Mouse (Mus musculus) urinary bladder, adult 18-20 months (tissue): Measurements from ENCODE around the gene Gm26992.

Experiments
- DNase-seq, 2 experiments: peaks; one replicate each; pipeline ENCODE4 v3.0.0; 2022; ENCODE audit warnings: low spot score in 2 of 2, mixed read lengths in 2 of 2

Gm26992 gene

DNA sequence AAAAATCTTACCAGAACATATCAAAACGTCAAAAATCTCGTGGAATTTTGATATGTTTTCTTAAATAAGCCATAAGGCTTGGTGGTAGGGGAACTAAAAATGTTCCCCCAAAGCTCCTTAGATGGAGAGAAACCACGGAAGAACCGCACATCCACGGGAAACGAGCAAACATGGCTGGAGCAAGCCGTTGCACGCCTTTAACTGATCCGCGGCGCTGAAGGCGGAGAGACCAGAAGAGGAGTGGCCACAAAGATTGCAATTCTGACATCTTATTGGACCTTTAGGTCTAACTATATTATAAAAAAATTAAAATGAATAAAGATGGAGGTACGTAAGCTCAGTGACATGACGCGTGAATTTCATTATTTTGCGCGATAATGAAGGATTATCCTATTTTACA, 61.2 kb downstream of the Gm26992 start:
- peak in 1 of 2 experiments; percentile 52 for DNase-seq

DNA sequence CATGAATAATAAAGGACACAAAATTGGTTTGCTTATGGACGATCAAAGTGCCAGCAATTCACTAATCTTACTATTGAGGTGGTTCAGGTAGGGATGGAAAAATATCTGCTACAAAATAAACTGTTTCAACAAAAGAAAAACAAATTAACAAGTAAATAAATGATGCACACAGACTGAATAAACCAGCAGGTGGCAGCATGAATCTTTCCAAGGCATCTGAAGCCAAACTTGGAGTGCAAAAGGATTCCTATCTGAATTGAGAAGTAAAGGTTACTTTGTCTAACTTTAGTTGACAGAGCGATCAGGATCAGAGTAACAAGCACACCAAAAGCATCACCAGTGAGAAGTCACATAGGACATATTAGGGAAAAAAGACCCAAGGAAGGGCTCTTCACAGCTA, 62.2 kb downstream of the Gm26992 start:
- peak in 1 of 2 experiments; percentile 34 for DNase-seq

DNA sequence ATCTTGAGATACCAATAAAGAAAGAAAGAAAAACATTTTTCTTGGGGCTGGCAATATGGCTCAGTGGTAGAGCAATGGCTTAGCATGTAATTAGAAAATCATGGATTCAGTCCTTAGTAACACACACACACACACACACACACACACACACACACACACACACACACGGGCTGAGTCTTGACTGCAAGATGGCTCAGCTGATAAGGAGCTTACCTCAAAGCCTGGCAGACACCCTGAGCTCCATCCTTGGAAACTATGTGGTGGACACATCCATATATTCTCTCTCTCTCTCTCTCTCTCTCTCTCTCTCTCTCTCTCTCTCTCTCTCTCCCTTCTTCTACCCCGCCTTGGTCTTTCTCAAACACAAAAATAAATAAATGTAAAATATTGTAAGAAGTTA, 69.0 kb downstream of the Gm26992 start:
- DNase-seq, result no peak

DNA sequence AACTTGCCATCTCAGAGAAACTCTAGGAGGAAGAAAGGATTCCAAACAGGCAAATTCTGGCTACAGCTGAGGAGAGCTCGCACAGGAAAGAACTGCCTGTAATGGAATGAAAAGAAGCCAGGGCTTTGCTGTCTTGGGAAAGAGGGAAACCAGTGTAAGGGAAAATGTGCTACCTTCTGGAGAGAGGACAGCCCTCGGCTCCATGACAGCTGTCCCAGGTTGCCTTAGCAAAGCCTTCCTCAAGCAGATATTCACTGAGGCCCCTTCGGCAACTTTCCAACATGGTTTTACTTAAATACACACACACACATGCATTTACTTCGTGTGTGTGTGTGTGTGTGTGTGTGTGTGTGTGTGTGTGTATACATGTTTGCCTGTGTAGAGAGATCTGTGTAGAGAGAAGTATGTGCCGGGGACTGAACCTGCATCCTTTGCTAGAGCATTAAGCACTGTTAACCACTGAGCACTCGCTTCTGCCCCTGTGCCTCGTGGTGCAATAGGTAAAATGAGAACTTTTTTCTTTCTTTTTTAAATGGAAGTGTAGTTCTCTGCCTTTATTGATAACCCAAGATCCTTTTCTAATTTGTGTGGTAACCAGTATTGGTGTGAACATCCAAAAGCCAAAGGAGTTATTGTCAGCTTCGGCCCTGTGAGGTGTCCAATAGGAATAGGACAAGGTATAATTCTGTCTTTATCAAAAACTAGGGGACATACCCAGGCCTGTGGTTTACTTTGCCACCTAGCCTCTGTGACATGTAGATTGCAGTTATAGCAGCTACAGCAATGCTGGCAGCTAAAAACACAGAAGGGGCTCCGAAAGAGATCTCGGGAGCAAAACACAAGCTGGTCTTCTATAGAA, 70.8 kb downstream of the Gm26992 start:
- no peak for DNase-seq

DNA sequence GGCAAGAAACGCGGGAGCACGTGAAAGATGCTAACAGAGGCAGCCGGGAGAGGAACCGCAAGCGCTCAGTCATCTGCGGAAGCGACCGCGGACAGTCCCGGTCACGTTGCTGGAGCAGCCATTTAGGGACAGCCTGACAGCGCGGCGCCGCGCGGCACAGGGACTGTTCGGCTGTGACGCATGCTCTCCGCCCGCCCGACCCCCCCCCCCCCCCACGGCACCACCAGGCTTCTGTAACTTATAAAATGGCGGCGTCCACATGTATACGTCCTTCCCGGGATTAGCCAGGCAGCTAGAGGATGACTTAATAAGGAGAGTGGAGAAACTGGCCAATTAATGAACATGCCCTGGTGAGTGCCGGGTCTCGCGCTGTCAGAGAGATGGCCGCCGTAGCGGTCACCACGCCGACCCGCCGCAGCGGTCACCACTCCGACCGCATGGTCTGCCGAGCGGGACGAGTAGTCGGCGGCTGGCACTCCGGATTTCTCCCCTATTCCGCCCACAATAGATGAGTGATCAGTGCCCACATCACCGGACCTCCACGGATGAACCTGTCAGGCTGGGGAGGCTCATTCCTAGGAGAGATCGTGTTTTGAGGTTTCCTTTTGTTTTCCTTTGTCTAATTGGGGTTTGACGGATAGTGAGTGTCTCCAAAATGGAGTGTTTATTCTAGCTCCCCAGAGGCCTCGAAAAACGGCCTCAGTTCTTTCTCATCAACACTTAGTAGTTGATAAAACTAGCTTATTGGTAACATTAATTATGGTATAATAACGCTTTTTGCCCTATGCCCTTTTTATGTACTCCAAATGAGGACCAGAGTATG, 71.8 kb downstream of the Gm26992 start:
- peak; percentile 52 to 57 for DNase-seq

DNA sequence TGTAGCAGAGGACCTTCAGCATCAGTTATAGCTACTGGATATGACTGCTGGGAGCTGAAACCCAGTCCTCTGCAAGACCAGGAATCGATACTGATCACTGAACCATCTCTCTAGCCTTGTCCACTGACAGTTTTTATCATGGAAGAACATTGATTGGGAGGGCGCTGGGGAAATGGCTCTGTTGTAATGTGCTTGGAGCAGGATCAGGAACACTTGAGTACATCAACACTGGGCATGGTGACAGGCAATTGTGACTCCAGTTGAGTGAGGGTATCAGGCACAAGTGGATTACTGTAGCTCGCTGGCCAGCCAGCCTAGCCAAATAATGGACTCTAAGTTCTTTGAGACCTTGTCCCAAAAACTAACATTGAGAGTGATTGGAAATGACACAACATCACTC, 77.6 kb downstream of the Gm26992 start:
- no peak for DNase-seq

DNA sequence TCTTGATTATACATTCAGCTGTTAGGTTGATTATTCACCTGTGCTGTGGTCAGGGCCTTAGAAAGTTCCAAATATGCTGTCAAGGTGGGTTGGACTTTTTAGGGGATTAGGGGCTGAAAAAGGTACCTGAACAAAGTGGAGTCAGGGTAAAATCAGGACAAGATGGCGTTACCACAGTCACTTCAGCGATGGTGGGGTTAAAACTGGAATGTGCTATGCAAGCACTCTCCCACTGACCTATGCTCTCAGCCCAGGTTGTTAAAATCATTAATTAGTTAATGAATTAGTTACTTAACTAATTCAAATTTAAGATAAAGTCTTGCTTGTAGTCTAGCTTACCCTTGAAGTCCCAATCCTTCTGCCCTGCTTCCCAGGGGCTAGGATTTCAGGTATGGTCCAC, 78.3 kb downstream of the Gm26992 start:
- DNase-seq, result no peak

DNA sequence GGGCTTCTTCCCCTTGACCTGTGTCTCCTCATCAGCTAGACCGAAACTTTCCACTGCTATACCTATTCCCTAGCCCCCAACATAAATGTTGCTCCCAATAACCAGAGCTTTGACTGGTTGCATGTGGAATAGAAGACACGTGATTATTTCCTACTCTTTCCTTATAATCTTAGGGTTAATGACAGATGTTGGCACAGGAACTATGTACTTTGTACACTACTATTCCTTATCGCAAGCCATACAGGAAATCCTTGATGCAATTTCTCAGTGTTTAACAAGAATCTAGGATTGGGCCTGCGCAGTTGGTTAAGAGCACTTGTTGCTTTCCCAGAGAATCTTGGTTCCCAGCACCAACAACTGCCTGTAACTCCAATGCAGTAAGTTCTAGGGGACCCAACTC, 86.4 kb downstream of the Gm26992 start:
- DNase-seq, result no peak

DNA sequence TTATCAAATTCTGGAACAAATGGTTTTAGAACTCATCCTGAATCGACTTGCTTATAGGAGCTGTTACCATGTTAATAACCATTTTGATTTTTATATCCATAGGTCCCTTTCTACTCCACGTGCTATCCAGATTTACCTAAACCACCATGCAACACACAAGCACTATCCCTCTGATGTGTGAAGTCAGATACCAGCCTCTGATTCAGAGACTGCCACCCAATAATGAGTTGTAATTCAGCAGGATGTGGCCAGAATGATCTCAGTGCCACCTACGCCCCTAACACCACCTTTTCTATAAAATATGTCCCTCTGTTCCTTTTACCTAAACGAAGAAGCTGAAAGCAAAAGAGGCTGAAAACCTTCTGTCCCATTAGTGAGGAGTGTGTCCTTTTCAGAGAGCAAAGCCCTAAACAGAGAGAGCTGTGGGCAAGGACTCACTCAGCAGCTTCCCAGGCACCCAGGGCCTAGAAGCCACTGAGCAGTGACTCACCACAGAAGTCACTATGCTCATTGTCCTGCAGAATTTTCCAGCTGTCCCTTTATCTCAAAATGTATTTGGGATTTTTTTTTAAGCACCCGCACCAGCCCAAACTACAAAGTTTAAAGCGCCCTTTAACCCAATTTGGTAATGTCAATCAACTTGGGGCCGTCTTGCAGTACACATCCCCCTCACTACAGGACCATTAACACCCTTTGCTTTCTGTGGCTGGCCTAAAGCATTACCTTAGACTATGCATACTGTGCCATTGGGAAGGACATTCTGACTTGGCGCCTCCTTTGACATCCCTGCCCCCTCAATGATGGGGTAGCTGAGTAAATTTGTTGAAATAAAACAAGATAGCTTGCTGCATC, 87.6 kb downstream of the Gm26992 start:
- no peak for DNase-seq

DNA sequence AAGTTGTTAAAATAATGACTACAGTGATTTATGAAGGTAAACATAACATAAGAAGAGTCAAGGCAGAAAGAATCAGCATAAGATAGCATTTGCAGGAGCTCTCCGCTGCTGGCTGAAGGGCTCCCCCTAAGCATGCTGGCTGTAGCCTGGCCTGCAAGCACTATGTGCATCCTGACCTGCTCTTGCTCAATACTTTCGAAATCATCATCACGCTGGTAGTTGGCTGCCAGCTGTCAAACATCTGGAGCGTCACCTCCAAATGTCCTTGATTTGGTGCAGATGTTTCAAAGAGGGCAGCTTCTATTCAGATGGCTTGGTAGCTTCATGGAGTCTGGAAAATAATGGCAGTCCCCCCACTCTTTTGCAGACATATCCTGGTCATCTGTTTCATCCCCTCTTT, 93.0 kb downstream of the Gm26992 start:
- peak in 1 of 2 experiments; percentile 40 for DNase-seq

DNA sequence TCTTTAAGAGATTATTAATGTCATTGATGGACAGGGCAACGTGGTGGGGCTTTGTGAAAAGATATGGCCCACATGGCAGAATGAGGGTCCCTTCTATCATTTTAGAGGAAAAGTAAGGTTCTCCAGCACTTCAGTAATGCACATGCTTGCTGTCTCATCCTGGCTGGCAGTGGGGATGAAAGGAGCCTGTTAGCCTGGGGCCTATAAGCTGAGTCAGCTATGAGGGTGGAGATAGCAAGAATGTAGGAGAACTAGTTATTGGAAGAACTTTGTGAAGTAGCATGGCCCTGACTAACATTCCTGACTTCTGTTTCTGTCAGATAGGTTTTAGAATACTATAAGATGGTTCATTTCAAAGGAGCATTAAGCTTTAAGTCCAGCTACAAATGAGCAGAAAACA, 93.5 kb downstream of the Gm26992 start:
- no peak for DNase-seq

DNA sequence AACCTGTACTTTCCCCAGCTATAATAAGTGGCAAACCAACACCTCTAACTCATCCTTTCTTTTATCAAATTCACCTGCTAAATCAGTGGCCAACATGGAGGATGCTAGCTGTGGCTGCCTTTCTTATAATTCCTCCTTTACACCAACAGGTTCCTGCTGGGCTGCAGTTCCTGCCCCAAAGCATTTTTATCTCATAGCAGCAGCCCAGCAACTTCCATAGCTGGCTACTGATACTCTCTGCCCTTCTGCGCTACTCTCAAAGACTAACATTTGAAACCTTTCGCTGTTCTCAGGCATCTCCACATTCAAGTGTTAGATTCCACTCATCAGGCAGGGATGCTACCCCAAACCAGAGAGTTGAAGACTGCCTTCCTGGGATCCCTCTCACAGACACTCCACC, 97.0 kb downstream of the Gm26992 start:
- no peak for DNase-seq

DNA sequence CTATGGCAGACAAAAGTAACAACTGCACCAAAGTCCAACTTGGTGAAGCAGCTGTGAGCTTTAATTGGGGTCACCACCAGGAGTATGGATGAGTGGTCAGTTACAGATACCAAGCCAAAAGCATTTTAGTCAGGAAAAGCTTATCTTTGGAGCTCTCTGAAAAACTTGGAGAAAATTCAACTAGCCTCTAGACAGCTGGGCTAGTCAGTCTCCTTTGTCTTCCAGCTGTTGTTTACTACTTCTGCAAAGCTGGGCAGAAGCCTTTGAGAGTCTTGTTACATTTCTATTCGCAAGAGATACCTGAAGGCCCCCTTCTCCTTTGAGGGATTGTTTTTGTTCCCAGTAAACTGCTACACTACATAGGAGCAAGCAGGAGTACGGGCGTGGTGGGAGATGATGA, 97.7 kb downstream of the Gm26992 start:
- no peak for DNase-seq

DNA sequence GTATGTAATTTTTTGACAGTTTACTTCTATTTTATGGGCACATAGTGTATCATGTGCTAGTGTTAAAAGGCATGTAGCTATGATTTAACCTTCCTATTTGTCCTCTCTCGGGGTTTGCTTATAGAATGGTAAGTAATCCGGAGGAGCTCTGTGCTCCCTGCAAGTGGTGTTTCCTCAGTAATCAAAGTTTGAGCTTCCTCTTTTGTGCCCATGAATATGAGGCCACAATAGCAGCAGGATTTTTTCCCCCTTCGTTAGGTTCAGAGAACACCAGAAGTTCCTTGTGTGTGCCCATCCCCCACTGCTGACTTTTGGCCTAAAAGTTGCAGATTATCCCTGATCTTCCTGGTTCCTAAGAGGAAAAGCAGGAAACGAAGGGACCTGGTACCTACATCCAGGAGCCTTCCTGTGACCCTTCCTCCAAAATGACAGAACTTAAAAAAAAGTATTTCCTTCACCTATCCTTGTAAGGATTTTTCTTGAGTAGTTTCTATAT, 99.5 kb downstream of the Gm26992 start:
- DNase-seq, result no peak

DNA sequence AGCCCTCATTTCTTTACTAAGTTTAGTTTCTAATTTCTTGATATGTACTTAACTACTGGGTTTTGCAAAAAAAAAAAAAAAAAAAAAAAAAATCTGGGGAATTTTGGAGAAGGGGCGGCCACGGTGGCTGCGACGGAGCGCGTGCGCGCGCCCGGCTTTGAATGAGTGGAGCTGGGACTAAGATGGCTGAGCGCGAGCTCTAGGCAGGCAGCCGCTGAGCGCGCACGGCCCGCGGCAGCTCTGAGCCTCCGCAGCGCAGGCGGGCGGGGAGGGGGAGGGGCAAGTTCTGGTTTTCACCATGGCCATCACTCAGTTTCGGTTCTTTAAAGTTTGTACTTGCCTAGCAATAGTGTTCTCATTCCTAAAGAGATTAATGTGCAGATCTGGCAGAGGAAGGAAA, 107.4 kb downstream of the Gm26992 start:
- DNase-seq, result peak; percentile 19 to 57
